Comparison of ENCODE assay signal across 8 mouse cellular contexts in the genomic region with DNA sequence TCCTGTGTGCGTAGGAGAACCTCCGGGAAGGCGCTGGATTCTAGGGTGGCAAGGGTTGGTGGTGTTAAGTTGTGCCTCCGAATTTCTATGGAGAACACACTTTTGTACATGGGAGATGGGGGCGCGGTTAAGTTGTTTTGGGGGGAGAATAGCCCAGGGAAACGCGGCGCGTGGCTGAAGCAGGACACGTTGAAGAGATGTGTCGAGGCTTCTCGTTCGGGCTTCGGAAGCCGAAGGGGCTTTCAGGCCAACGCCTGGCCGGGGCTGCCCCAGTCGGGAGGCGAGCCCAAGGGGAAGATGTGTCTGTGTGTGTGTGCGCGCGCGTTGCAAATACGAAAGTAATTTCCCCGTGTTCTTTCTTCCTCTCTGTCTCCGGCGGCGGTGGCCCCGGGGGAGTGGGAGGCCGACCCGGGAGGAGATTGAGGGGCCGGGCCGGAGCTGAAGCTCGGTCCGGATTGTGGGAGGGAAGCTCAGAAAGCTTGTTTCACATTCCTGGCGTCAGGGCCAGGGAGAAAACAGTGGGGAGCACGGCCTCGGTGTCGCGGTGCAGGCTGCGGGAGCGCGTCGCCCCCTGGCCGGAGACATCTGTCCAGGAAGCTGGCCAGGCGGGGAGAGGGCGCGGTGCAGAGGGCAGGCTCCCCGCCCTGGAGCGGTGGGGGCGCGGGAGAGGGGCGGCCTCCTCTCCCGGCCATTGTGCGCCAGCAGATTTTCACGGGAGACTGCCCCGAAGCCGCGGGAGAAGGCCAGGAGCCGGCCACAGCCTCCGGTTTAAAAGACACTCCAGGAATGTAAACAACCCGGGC. TPM values are rescaled to one million over a fixed set of nuclear protein-coding genes. Genes with fewer than 3 reads are reported as not detected.
DNase-seq lines count a peak whose midpoint lies in the region; ATAC-seq and TF ChIP-seq lines count a peak whose summit lies in the region.

No protein-coding gene starts in this region.

- peak overlapping the region; percentile 88 for H3K4me3 ChIP-seq in heart, adult 2 months
- H3K4me3 ChIP-seq in lung, embryonic 15.5 days = peak overlapping the region; percentile 84
- peak overlapping the region; percentile 68 for H3K4me3 ChIP-seq in olfactory bulb, adult 2 months (ENCODE audit: insufficient read depth, low read depth, low read length)

- H3K27me3 ChIP-seq in heart, adult 2 months (ENCODE audit: control insufficient read depth, insufficient read depth, low read length) = no peaks in the 10 kb centered on the region
- H3K27me3 ChIP-seq in lung, embryonic 15.5 days = no peaks in the 10 kb centered on the region

- TF ChIP-seq EP300 in heart, adult 2 months (IDR thresholded peaks at IDR 0.05; ENCODE audit: insufficient read depth, low read depth, low read length) = no peak

- peaks cover 5% of the 10 kb centered on the region for H3K79me2 ChIP-seq in heart, adult 2 months (replicated peaks; ENCODE audit: control insufficient read depth, insufficient read depth, low read length)

- TF ChIP-seq POLR2A in heart, adult 2 months (IDR thresholded peaks at IDR 0.05; ENCODE audit: insufficient read depth, low read depth, low read length) = peak; percentile 66; the same call in 1 of the 2 replicates
- TF ChIP-seq POLR2A in olfactory bulb, adult 2 months (IDR thresholded peaks at IDR 0.05; ENCODE audit: insufficient read depth, low read depth, low read length) = no peak

- peak overlapping the region; percentile 97 for H3K27ac ChIP-seq in heart, adult 2 months
- peak overlapping the region; percentile 100 for H3K27ac ChIP-seq in lung, embryonic 15.5 days
- H3K27ac ChIP-seq in olfactory bulb, adult 2 months (ENCODE audit: insufficient read depth, low read depth, low read length) = peak overlapping the region; percentile 83

- peak; percentile 26 for TF ChIP-seq CTCF in heart, adult 2 months (IDR thresholded peaks at IDR 0.05)
- TF ChIP-seq CTCF in olfactory bulb, adult 2 months (IDR thresholded peaks at IDR 0.05; ENCODE audit: insufficient read depth, low read depth, low read length) = no peak

- peak overlapping the region; percentile 97 for H3K4me2 ChIP-seq in lung, embryonic 15.5 days

- DNase-seq in left cerebral cortex, postnatal 4 days = peak; percentile 71
- DNase-seq in left cerebral cortex, adult 18-20 months (ENCODE audit: low spot score in 2 of 2) = no peak
- DNase-seq in cerebellum, postnatal 14 days = peak; percentile 77 to 81
- DNase-seq in heart, adult 2 months = peak; percentile 87 to 88
- DNase-seq in kidney, adult 18-20 months = peak; percentile 83
- peak; percentile 79 for DNase-seq in thymus, postnatal 4 days

- no peak for ATAC-seq in lung, embryonic 15.5 days (ENCODE audit: borderline replicate concordance, extremely low read depth, low FRiP score, low TSS enrichment)

- intact Hi-C loops in left cerebral cortex, postnatal 4 days (cut with DNase I) = loop anchor here (5.0 to 10.0 kb wide), 5 partner anchors 85 to 953 kb away; no protein-coding TSS in a partner anchor
- intact Hi-C loops in heart, adult 2 months (cut with DNase I) = loop anchor here (2.0 to 5.0 kb wide), 6 partner anchors 29 to 958 kb away; no protein-coding TSS in a partner anchor

- WGBS in heart, adult 2 months = under 1% methylated on average over 61 of the region's 63 CpGs
- 2% methylated on average over 57 of the region's 63 CpGs for WGBS in lung, embryonic 15.5 days
- under 1% methylated on average over 63 of the region's 63 CpGs for WGBS in olfactory bulb, adult 2 months

- H3K4me1 ChIP-seq in heart, adult 2 months (ENCODE audit: control insufficient read depth, insufficient read depth, low read length) = peaks cover 18% of the 10 kb centered on the region
- H3K4me1 ChIP-seq in lung, embryonic 15.5 days = peaks cover 63% of the 10 kb centered on the region
- H3K4me1 ChIP-seq in olfactory bulb, adult 2 months (ENCODE audit: control insufficient read depth, insufficient read depth, low read length) = peaks cover 42% of the 10 kb centered on the region

- H3K36me3 ChIP-seq in heart, adult 2 months (ENCODE audit: control insufficient read depth, insufficient read depth, low read length) = no peaks in the 10 kb centered on the region
- no peaks in the 10 kb centered on the region for H3K36me3 ChIP-seq in lung, embryonic 15.5 days

- peak overlapping the region; percentile 89 for H3K9ac ChIP-seq in heart, adult 2 months (ENCODE audit: low read depth, low read length)
- H3K9ac ChIP-seq in lung, embryonic 15.5 days = peak overlapping the region; percentile 93

- no peaks in the 10 kb centered on the region for H3K9me3 ChIP-seq in lung, embryonic 15.5 days

RNA-seq across cellular contexts. Expression of a gene that starts 1.2 kb away (rescaled TPM):
- 100 to 1,000 TPM; 149 to 152 TPM for total RNA-seq in left cerebral cortex, postnatal 4 days (2021)
- 100 to 1,000 TPM in 1 of 2 experiments, 10 to 100 TPM in 1; 89.2 to 100 TPM for total RNA-seq in left cerebral cortex, adult 18-20 months (2021)
- total RNA-seq in heart, adult 2 months (2021) = 10 to 100 TPM; 40.7 to 42.0 TPM
- 21.8 and 27.1 TPM in 2 replicates for polyA plus RNA-seq in heart, adult 2 months (2012; rRNA removed)
- polyA plus RNA-seq in lung, embryonic 15.5 days (2015; fragmentation: Nextera tagmentation; extraction: Ambion mirVana) = 19.8 and 23.8 TPM in 2 replicates
- polyA plus RNA-seq in olfactory bulb, adult 2 months (2012; ENCODE audit: insufficient read depth, insufficient read length, low replicate concordance, missing spikeins) = 98.3 TPM in 1 of 2 replicates, not detected in the other

Comparison
In these comparisons a context has a peak if more than half of its experiments do, and no peak if none do; other contexts are left out.
1. DNase-seq: peak in left cerebral cortex, postnatal 4 days (single experiment), cerebellum, postnatal 14 days (2 of 2), heart, adult 2 months (2 of 2), kidney, adult 18-20 months (single experiment) and thymus, postnatal 4 days (single experiment); none in left cerebral cortex, adult 18-20 months (0 of 2).
2. Peak in every context shown above with its lines, with median percentiles within 50 percentile points of each other: H3K27ac ChIP-seq and H3K4me3 ChIP-seq.